Comparison of ENCODE assay signal across 27 mouse cellular contexts in genomic region chr2:5019708-5020107, GRCm38 (mm10). TPM values are rescaled to one million over a fixed set of nuclear protein-coding genes. Genes with fewer than 3 reads are reported as not detected.
DNase-seq lines count a peak whose midpoint lies in the region; ATAC-seq and TF ChIP-seq lines count a peak whose summit lies in the region.
"Had no signal": no experiment of that assay in that cellular context is flagged by ENCODE, and none has a peak within 500 bp of the region (broad histone marks: within the 10 kb centered on the region; RNA-seq: fewer than 3 reads in every experiment).

No protein-coding gene starts in this region.

- WGBS in forebrain, postnatal 0 days = 61% methylated on average over 1 of the region's 1 CpGs
- WGBS in forebrain, embryonic 10.5 days = 72% methylated on average over 1 of the region's 1 CpGs

- no peaks in the 10 kb centered on the region for H3K27me3 ChIP-seq in forebrain, postnatal 0 days (ENCODE audit: insufficient read depth, low read length)
- no peaks in the 10 kb centered on the region for H3K27me3 ChIP-seq in forebrain, embryonic 10.5 days (ENCODE audit: poor library complexity, severe bottlenecking)
- no peaks in the 10 kb centered on the region for H3K27me3 ChIP-seq in Patski
- H3K27me3 ChIP-seq: forebrain, embryonic 12.5 days; liver, embryonic 15.5 days had no signal

- no peak overlapping the region for H3K4me2 ChIP-seq in forebrain, postnatal 0 days (ENCODE audit: low read depth)
- H3K4me2 ChIP-seq: forebrain, embryonic 12.5 days; liver, embryonic 15.5 days; midbrain, embryonic 11.5 days had no signal

- H3K4me3 ChIP-seq in forebrain, postnatal 0 days (ENCODE audit: low read depth, low read length) = no peak overlapping the region
- H3K4me3 ChIP-seq in forebrain, embryonic 10.5 days = no peak overlapping the region
- H3K4me3 ChIP-seq: forebrain, embryonic 12.5 days; heart, embryonic 10.5 days; hindbrain, embryonic 10.5 days; liver, embryonic 15.5 days had no signal

- H3K36me3 ChIP-seq in forebrain, postnatal 0 days (ENCODE audit: insufficient read depth) = no peaks in the 10 kb centered on the region
- H3K36me3 ChIP-seq in forebrain, embryonic 10.5 days (replicated peaks) = no peaks in the 10 kb centered on the region
- H3K36me3 ChIP-seq: forebrain, embryonic 12.5 days; heart, embryonic 10.5 days; hindbrain, embryonic 10.5 days had no signal

- peak; percentile 61 for ATAC-seq in forebrain, postnatal 0 days
- peak; percentile 76 for ATAC-seq in Patski
- ATAC-seq: hindbrain, postnatal 0 days; intestine, postnatal 0 days had no signal

- DNase-seq in forebrain, postnatal 0 days = no peak
- no peak for DNase-seq in forebrain, embryonic 10.5 days (ENCODE audit: extremely low spot score, low spot score)
- peak; percentile 42 to 60 for DNase-seq in left cerebral cortex, adult 18-20 months (ENCODE audit: low spot score in 2 of 2)
- DNase-seq in left cerebral cortex, postnatal 4 days = no peak
- no peak for DNase-seq in Patski (ENCODE audit: low read depth, low spot score)
- peak; percentile 50 to 90 for DNase-seq in left cerebral cortex, postnatal 25 days (ENCODE audit: low spot score in 2 of 2)
- DNase-seq in gastrocnemius, postnatal 25 days = no peak
- DNase-seq in thymus, postnatal 36 days = no peak
- DNase-seq: adrenal gland, postnatal 25 days; cerebellum, adult 18-20 months; cerebellum, postnatal 36 days; gastrocnemius, postnatal 14 days; retina, postnatal 1 day had no signal

- no peaks in the 10 kb centered on the region for H3K9me3 ChIP-seq in forebrain, postnatal 0 days (ENCODE audit: low read length)
- H3K9me3 ChIP-seq in forebrain, embryonic 10.5 days = no peaks in the 10 kb centered on the region
- H3K9me3 ChIP-seq: forebrain, embryonic 12.5 days; G1E; heart, embryonic 10.5 days; hindbrain, embryonic 10.5 days; liver, embryonic 15.5 days had no signal

- CTCF ChIA-PET in Patski (lab: Charles Lee) = no interaction called here

- no peaks in the 10 kb centered on the region for H3K4me1 ChIP-seq in forebrain, postnatal 0 days (ENCODE audit: insufficient read depth)
- H3K4me1 ChIP-seq in forebrain, embryonic 10.5 days = no peaks in the 10 kb centered on the region
- H3K4me1 ChIP-seq: forebrain, embryonic 12.5 days; hindbrain, embryonic 10.5 days had no signal

- intact Hi-C loops in left cerebral cortex, postnatal 4 days (cut with DNase I) = no loop called here
- intact Hi-C loops in left cerebral cortex, postnatal 25 days (cut with DNase I) = loop anchor here (5.0 kb wide), 1 partner anchor 102 kb away; the partner anchor contains the start of gene Phyh

- no peak for TF ChIP-seq CTCF in forebrain, postnatal 0 days (IDR thresholded peaks at IDR 0.05; ENCODE audit: low read depth)
- TF ChIP-seq CTCF in Patski (IDR thresholded peaks at IDR 0.05) = no peak

- POLR2A ChIA-PET in Patski (lab: Charles Lee) = no interaction called here

- in situ Hi-C loops in Patski (cut with MboI; ENCODE audit: low pct_unique_long_range_greater_than_20kb) = no loop called here

- no peak overlapping the region for H3K9ac ChIP-seq in forebrain, postnatal 0 days
- H3K9ac ChIP-seq: forebrain, embryonic 12.5 days; liver, embryonic 15.5 days had no signal

- H3K27ac ChIP-seq in forebrain, postnatal 0 days (ENCODE audit: low read depth, low read length) = no peak overlapping the region
- H3K27ac ChIP-seq in forebrain, embryonic 10.5 days = no peak overlapping the region
- H3K27ac ChIP-seq: forebrain, embryonic 12.5 days; heart, embryonic 10.5 days; hindbrain, embryonic 10.5 days; hindbrain, postnatal 0 days; liver, embryonic 15.5 days; macrophage had no signal

RNA-seq across cellular contexts. Expression of gene Mcm10, which starts 7.1 kb away (rescaled TPM):
- 2.0 and 2.3 TPM in 2 replicates for total RNA-seq in forebrain, postnatal 0 days (2014; rRNA removed)
- 1.9 and 2.0 TPM in 2 replicates for polyA plus RNA-seq in forebrain, postnatal 0 days (2015; fragmentation: Nextera tagmentation; extraction: Ambion mirVana)
- 82.7 and 87.4 TPM in 2 replicates for polyA plus RNA-seq in forebrain, embryonic 10.5 days (2016; fragmentation: Nextera tagmentation; extraction: Ambion mirVana)
- total RNA-seq in left cerebral cortex, adult 18-20 months (2021) = under 1 TPM; 0.58 to 0.96 TPM
- total RNA-seq in left cerebral cortex, postnatal 4 days (2021) = 1 to 10 TPM; 3.4 to 4.0 TPM
- 12.2 TPM for polyA plus RNA-seq in Patski (2021)
- 1 to 10 TPM; 1.2 to 1.3 TPM for total RNA-seq in left cerebral cortex, postnatal 25 days (2021)
- total RNA-seq in gastrocnemius, postnatal 25 days (2021) = under 1 TPM; 0.31 to 0.72 TPM

RNA-seq across cellular contexts. Expression of gene Ucma, which starts 43.8 kb away (rescaled TPM):
- total RNA-seq in forebrain, postnatal 0 days (2014; rRNA removed) = 1.2 TPM in 1 of 2 replicates, not detected in the other
- 0.27 and 0.45 TPM in 2 replicates for polyA plus RNA-seq in forebrain, postnatal 0 days (2015; fragmentation: Nextera tagmentation; extraction: Ambion mirVana)
- polyA plus RNA-seq in forebrain, embryonic 10.5 days (2016; fragmentation: Nextera tagmentation; extraction: Ambion mirVana) = 0.26 TPM in 1 of 2 replicates, not detected in the other
- 1 to 10 TPM; 2.2 to 2.4 TPM for total RNA-seq in left cerebral cortex, adult 18-20 months (2021)
- total RNA-seq in left cerebral cortex, postnatal 4 days (2021) = 1 to 10 TPM in 1 of 2 experiments, not detected in 1; 1.5 TPM
- not detected for polyA plus RNA-seq in Patski (2021)
- 1 to 10 TPM; 1.5 to 2.1 TPM for total RNA-seq in left cerebral cortex, postnatal 25 days (2021)
- total RNA-seq in gastrocnemius, postnatal 25 days (2021) = not detected
- total RNA-seq: adrenal gland, postnatal 25 days; G1E had no signal
- polyA plus RNA-seq: forebrain, embryonic 12.5 days; G1E; heart, embryonic 10.5 days; heart, postnatal 0 days; hindbrain, embryonic 10.5 days; intestine, postnatal 0 days; kidney, embryonic 16.5 days; large intestine, adult 2 months; lung, embryonic 16.5 days; macrophage; midbrain, embryonic 11.5 days; stomach, embryonic 16.5 days had no signal

RNA-seq across cellular contexts. Expression of gene Optn, which starts 44.1 kb away (rescaled TPM):
- total RNA-seq in forebrain, postnatal 0 days (2014; rRNA removed) = 24.1 and 25.1 TPM in 2 replicates
- 12.5 and 16.7 TPM in 2 replicates for polyA plus RNA-seq in forebrain, postnatal 0 days (2015; fragmentation: Nextera tagmentation; extraction: Ambion mirVana)
- 2.3 and 2.6 TPM in 2 replicates for polyA plus RNA-seq in forebrain, embryonic 10.5 days (2016; fragmentation: Nextera tagmentation; extraction: Ambion mirVana)
- total RNA-seq in left cerebral cortex, adult 18-20 months (2021) = 10 to 100 TPM; 19.3 to 20.7 TPM
- total RNA-seq in left cerebral cortex, postnatal 4 days (2021) = 10 to 100 TPM; 20.8 to 24.9 TPM
- 36.8 TPM for polyA plus RNA-seq in Patski (2021)
- total RNA-seq in left cerebral cortex, postnatal 25 days (2021) = 10 to 100 TPM; 17.4 TPM
- total RNA-seq in gastrocnemius, postnatal 25 days (2021) = 10 to 100 TPM; 58.9 to 62.0 TPM

Comparison
In these comparisons a context has a peak if more than half of its experiments do, and no peak if none do; other contexts are left out.
1. DNase-seq: peak in left cerebral cortex, adult 18-20 months (2 of 2) and left cerebral cortex, postnatal 25 days (2 of 2); none in forebrain, postnatal 0 days (single experiment), forebrain, embryonic 10.5 days (single experiment), left cerebral cortex, postnatal 4 days (single experiment), Patski (single experiment), gastrocnemius, postnatal 25 days (single experiment) and thymus, postnatal 36 days (0 of 2).